Mouse (Mus musculus) common myeloid progenitor, adult 5-6 weeks (primary cell): Measurements from ENCODE around the gene Wipi1. TPM values are rescaled to one million over a fixed set of nuclear protein-coding genes. Genes with fewer than 3 reads are reported as not detected.
"Not testable (repeated sequence)": the region's sequence is repeated elsewhere in the genome, so short reads cannot be mapped to it uniquely, and the experiment has no call there.

Experiments
- ATAC-seq: replicated peaks from 2 replicates; pipeline ENCODE4 v1.8.0; 2016; ENCODE audit warnings: low read depth, mild to moderate bottlenecking, moderate TSS enrichment, inconsistent platforms; ENCODE audit not compliant: poor library complexity, severe bottlenecking
- total RNA-seq: library from RNA; stranded (forward); fragments of 200-1000, 187-1606 nt; gene quantifications from 2 replicates; pipeline ENCODE4 v1.2.3, GENCODE M21; 2017

Gene Wipi1
- 1.9 and 5.7 TPM in 2 replicates for total RNA-seq

DNA sequence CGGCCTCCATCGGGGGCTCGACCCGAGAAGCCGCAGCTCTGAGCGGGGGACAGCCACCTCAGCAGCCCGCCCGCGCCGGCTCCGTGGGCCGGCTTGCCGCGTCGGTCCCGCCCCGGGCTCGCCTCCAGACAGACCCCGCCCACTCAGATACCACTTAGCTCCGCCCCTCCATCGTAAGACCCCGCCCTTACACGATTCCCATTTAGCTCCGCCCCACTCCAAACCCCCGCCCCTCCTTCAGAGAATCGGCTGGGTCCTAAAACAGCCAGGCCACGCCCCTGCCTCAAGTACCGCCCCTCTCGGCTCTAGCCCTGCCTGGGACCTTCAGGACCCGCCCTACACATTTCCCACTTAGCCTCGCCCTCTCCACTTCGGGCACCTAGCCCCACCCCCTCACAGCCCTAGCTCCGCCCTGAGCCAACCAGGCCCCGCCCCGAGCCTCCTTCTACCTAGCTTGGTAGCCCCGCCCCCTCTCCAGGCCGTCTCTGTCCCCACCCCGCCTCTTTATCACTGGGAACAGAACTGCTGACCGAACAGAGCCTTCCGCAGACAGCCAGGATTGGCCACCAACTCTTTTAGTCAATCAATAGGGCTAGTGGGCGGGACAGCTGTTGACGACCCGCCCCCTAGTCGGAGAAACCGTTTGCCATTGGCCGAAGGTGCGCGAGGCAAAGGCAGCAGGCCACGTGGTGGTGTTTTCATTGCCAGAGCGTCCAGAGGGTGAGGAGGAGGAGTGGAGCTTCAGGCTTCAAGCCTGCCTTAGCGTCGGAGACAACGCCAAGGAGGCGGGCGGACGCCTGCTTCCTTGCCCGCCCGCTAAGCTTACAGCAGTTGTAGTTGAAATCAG is at the start of gene Wipi1:
TSS of gene Wipi1 (minus strand) at position 665 of the 847 bp plus-strand sequence.
- peak; percentile 83 for ATAC-seq

DNA sequence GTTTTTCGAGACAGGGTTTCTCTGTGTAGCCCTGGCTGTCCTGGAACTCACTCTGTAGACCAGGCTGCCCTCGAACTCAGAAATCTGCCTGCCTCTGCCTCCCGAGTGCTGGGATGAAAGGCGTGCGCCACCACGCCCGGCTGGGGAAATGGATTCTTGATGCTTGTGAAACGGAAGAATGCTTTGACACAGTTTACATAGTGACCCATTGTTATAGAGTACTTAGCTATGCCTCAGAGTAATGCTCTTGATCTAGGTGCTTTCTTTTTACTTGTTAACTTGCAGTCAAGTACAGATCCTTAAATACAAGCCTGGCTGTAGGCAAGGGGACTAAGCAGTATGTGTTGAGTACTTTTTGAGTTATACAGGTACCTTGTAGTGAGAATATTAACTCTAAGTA is 48.8 kb upstream of the Wipi1 start:
- not testable (repeated sequence) for ATAC-seq

DNA sequence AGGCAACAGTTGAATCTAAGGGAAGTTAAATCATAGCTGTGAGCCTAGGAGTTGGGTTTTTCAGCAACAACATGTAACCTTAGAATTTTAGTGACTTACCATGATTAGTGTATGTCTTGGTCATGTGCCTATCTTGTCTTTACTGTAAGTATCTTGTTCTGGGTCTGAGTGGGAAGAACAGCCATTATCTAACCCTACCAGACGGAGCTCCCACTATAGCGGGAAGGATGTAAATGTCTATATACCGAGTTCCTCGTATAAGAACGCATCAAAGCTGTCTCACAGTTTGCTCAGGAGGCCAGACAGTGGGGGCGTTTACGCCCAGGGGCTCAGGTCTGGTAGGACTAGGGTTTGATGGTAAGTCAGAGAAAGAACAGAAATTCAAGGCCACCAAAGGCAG is 44.5 kb upstream of the Wipi1 start:
- ATAC-seq, result peak; percentile 46; the same call in 1 of the 2 replicates

GRCm38 (mm10) chr11:109654581-109654980 is 42.8 kb upstream of the Wipi1 start:
- no peak for ATAC-seq

GRCm38 (mm10) chr11:109653201-109653600 is 41.4 kb upstream of the Wipi1 start:
- no peak for ATAC-seq

DNA sequence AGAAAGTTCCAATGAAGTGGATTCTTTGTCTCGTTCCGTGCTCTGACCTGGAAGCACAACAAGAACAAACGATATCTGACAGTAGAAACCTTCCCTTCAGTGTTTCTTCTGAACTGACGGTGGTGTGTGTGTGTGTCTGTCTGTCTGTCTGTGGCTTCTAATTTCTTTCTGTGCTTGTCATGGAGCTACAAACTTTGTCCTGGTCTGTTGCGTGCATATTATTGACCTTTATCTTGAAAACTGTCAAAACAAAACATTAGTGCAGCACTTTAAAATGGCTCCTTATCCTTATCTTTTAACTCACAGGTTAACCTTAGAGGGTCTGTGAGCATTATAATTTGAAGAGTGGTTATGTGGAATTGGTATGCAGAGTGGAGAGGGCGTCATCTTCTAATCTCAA is 40.7 kb upstream of the Wipi1 start:
- no peak for ATAC-seq

DNA sequence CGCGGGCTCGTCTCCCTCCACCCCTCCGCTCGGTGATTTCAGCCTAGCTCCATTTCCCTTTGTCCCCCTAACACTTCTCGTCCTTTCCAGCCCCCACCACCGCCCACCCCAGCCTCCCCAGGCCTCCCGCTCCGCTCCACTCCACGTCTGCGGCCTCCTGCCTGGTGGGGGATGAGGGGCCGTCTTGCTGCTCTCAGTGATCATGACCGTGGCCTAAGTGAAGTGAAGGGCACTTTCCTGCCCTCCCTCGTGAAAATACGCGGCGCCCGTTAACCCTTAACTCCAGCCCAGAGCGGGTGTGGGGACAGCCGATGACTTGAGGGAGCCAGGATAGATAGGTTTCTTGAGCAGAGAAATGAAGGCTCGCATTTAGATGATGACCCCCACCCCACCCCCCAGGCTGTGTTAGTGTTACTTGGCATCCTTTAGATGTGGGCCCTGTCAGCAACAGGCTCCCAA is 39.8 kb upstream of the Wipi1 start:
- ATAC-seq, result peak; percentile 2; the same call in 1 of the 2 replicates

DNA sequence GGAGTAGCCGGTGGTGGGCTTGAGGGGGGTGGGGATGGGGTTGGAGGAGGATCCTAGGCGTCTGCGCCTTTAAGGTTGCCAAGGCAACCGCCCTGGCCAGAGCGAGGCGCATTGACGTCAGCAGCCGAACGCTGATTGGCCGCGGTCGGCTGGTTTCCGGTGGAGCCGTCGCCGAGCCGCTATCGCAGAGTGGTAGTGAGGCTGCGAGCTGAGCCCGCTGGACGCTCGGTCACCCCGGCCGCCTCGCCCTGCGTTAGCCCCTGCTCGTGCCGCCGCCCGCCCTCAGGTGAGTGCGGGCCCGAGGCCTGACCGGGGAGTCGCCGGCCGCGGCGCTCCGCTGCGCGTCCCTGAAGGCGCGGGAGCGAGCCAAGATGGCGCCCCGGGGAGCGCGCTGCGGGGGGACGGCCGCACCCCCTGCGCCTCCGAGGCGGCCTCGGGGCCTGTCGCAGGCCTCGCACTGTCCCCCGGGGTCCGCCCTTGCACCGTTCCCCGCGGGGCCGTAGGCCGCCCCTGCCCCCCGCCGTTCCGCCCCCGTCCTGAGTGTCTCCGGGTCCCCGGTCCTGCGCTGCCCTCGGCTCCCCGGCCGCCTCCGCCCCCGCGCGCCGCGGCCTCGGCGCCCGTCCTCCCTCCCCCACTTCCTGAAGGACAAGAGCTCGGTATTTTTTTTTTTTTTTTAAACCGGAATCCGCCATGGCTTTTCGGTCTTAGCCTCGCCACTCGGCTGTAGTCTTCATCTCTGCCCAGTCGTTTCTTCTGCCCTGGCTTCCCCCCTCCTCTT is 39.2 kb upstream of the Wipi1 start:
- peak; percentile 69 for ATAC-seq

DNA sequence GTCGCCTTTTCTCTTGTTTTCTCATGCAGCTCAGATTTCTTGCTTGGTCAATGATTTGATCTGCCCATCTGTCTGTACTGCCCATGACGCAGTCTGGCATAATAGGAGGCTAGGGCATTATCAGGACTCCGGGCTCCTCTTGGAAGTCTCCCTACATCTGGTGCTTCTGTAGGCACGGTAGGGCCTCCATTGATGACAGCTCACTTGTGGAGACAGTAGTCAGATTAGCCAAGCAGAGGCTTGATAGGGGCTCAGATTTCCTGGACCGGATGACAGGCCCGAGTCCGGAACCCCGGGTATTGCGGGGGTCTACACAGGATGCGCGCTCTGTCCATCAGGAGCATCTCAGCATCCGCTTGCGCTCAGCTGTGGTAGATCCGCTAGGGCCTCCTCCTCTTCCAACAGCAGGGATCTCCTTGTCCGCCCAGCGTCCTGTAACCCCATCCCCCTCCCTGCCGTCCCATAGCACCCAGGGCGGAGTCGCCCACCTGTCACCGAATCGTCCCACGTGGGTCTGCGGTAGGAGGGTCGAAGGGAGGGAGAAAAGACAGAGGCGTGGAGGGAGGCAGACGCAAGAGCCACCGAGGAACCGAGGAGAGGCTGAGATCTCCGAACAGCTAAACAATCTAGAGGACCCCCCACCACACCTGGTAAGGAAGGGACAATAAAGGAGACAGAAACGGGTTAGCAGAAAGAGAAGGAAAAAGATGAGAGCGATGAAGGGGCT is 38.4 kb upstream of the Wipi1 start:
- ATAC-seq, result peak; percentile 46

GRCm38 (mm10) chr11:109649206-109649605 is 37.4 kb upstream of the Wipi1 start, which contains the start of gene Prkar1a:
Gene Prkar1a, plus strand, starts transcription at chr11:109649405.
- no peak for ATAC-seq

GRCm38 (mm10) chr11:109648510-109648909 is 36.7 kb upstream of the Wipi1 start:
- peak; percentile 63 for ATAC-seq

- no peak for ATAC-seq
Observed at GRCm38 (mm10) chr11:109641498-109642222, 29.9 kb upstream of the Wipi1 start.

GRCm38 (mm10) chr11:109635871-109636395 is 24.2 kb upstream of the Wipi1 start:
- no peak for ATAC-seq

DNA sequence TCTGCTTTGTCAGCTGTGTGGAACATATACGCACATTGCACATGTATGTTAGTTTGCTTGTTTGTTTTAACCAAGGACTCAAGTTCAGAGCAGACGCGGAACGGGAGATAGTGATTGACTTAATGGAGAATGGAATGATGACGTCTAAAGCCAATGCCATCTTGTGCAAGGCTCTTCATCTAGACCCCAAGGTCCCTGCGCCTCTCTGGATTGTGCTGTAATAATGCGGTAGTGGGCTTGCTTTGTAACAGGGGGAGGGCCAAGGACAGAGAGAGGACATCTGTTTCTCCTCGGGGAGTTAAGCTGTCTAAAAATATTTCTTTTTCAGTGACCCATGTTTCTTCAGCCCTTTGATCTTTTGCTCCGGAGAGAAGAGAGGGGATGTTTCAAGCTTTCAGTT is 23.2 kb upstream of the Wipi1 start:
- ATAC-seq, result no peak

- no peak for ATAC-seq
Observed at GRCm38 (mm10) chr11:109629021-109629521, 17.3 kb upstream of the Wipi1 start.

GRCm38 (mm10) chr11:109628099-109628498 is 16.3 kb upstream of the Wipi1 start:
- ATAC-seq, result no peak

- ATAC-seq, result peak; percentile 77
Observed at GRCm38 (mm10) chr11:109627648-109628047, 15.9 kb upstream of the Wipi1 start.

- ATAC-seq, result no peak
Observed at GRCm38 (mm10) chr11:109623238-109623637, 11.5 kb upstream of the Wipi1 start.

DNA sequence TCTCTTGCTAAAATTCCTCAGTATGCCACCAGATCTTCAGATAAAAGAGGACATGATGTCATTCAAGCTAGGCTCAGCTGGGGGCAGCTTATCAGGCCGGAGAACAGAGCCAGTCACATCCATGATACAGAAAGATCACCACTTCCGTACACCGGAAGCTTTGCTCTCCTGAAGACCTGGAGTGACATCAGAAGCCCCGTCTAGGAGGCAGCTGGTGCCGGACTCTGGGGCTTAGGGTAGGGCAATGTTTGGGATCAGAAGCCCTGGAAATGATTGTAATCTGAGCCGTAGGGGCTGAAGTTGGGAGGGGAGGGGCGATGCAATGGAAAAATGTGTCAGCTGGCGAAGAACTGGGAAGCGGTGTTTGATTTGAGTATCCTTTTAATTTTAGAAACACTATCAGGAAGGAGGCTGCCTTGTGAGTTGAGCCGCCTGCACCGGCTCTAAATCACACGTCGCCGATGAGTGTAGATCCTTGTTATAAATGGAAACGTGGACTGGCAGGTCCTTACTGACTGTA is 10.8 kb upstream of the Wipi1 start:
- ATAC-seq, result peak; percentile 79
